Mouse (Mus musculus) frontal cortex, adult (tissue): Measurements from ENCODE around the gene March2.

Source experiments
- ATAC-seq: cut with Nextera tagmentation; 2 replicates; pipeline ENCODE4 v1.9.2; 2017; ENCODE audit warnings: mild to moderate bottlenecking, moderate library complexity, mixed read lengths; ENCODE audit not compliant: low TSS enrichment

Gene March2

GRCm38 (mm10) chr17:33637038-33637437 is 81.4 kb downstream of the March2 start:
- ATAC-seq: peak; percentile 85
